Mouse (Mus musculus): ENCODE data around the gene Dcun1d3. TPM values are rescaled to one million over a fixed set of nuclear protein-coding genes. Genes with fewer than 3 reads are reported as not detected.

Gene Dcun1d3
- total RNA-seq, 2 experiments from 2014 or later: 24.4 to 27.0 TPM

DNA sequence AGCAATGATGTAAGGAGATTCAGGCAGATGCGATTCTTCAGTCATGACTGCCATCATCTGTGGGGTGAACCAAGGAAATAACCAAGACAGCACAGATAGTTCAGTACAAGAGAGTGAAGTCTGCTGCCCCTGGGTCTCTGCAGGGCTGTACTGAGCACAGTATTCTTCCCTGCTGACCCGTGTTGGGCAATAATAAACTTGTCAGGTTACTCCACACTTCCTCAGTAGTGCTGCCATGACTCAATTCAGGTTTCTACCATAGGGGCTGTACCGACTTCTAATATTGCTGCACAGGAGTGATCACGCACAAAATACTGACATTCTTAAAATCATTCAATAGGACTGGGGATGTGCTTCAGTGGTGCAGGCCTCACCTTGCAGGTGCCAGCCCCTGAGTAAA is 16.9 kb downstream of the Dcun1d3 start:
- intact Hi-C loops (cut with DNase I): no loop called here

DNA sequence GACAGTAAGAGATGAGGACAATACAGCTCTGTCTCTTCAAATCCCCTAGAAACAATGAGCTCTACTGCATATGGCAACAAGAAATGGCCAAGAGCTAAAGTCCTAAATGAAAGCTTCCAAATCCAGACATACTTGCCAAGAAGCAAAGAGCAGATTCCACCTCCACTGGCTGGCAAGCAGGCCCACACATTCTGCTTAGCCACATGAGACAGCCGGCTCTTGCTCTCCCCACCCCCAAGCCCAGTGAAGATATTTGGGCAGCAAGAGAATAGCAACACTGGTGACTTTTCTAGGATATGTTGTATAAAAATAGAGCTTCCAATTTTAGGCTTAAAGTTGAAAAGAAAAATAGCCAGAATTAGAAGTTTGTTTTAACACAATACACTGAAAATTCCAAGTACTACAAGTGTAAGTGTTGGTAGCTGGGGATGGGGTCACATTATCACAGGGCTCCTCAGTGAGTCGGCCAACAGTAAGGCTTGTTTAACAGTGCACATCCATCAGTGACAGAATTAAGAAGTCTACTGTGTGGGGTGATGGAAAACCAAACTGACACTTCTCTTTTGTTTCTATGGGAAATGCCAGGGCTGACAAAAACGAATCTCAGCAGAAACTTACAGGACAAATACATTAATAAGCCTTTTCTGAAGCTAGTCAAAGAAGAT is 20.2 kb downstream of the Dcun1d3 start:
- peak; percentile 67 to 68 for DNase-seq (ENCODE audit: low spot score in 2 of 2)
- intact Hi-C loops (cut with DNase I): loop anchor here (2.0 kb wide), 1 partner anchor 19 kb away; the partner anchor contains the start of gene Lyrm1

More for the DNA sequence above, 16.9 kb downstream of the Dcun1d3 start:
- DNase-seq (ENCODE audit: low spot score in 2 of 2): no peak

DNA sequence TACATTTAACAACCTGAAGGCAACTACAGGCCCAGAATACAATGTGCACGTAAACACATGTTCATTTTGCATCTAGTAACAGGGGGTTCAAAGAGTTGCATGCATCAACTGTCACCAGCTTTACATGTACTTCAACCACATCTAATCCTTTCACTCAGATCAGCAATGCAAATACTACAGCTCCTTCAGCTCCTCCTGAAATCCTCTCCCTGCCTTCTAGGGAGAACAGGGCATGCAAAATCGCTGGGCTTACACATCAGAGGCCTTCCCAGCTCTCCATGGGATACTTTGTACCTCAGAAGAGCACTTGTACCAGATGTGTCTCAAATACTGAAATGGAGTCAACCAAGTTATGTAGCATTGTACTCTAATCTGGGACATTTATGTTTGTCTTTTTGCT is 23.0 kb downstream of the Dcun1d3 start:
- DNase-seq (ENCODE audit: low spot score in 2 of 2): no peak
- intact Hi-C loops (cut with DNase I): no loop called here

DNA sequence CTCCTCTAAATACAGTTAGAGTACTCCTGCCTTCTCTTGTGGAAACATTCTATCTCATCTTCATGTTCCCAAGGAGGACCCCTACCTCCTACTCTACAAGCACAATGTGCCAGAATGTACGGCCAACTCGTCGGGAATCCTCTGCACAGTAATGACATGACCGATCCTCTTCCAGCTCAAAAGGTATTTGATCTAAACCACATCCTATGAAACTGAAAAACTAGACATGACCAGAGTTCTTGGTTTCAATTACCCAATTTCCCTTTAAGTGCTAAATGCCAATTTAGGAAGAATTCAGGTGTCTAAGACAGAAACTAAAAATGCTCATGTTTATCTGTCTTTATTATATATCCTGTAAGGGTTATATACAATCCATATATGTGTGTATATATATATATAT is 23.9 kb downstream of the Dcun1d3 start:
- no peak for DNase-seq (ENCODE audit: low spot score in 2 of 2)
- intact Hi-C loops (cut with DNase I): no loop called here

DNA sequence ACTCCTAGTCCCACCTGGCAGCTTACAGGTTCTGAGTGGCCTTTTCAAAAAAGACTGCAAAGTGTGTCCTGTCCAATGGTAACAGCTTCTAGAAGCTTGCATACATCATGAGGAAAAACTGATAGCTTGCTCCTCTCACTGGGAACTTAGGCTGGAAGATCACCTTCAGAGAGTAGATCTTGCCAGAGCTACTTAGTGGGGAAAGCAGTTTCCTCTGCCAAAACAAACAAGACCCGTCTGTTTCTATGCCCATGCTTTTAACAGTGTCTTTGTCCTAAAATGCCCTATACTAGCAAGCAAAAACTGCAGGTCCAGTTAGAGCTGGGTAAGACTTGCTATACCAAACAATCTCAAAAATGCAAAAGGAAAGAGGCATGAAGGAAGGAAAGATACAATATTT is 30.0 kb downstream of the Dcun1d3 start:
- DNase-seq (ENCODE audit: low spot score in 2 of 2): no peak
- intact Hi-C loops (cut with DNase I): no loop called here

DNA sequence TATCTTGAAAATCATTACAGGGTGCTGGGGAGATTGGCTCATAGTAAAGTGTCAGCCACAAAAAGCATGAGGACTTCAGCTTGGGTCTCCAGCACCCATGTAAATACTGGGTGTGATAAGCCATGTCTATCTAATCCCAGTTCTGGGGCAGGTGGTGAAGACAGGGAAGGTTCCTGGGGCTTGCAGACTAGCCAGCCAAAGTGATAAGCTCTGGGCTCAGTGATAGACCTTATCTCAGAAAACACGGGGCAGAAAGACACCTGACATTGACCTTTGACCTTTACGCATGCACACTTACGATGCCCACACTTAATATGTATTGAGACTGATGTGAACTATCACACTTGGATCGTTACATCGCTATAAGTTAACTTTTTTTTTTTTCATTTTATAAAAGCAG is 31.6 kb downstream of the Dcun1d3 start:
- DNase-seq (ENCODE audit: low spot score in 2 of 2): no peak
- intact Hi-C loops (cut with DNase I): loop anchor here (5.0 kb wide), 1 partner anchor 33 kb away; the partner anchor contains the start of genes Dcun1d3 and Lyrm1

DNA sequence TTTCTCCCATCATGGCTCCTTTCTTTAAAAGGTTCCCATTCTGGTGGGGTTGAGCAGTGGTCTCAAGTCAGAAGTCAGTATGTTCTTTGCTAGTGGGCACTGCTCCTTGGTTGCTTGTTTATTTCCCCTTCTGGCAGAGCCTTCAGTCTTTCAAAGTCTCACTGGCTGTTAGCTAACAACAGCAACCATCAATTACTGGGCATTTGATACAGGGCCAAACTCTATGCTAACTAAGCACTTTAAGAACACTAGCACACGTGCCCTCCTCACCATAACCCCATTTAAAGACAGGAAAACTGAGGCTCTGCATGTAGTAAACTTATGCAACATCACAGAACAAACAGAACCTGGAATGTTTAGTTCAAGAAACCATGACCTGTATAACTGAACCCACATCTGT is 33.9 kb downstream of the Dcun1d3 start:
- intact Hi-C loops (cut with DNase I): loop anchor here (5.0 kb wide), 1 partner anchor 35 kb away; the partner anchor contains the start of genes Dcun1d3 and Lyrm1

DNA sequence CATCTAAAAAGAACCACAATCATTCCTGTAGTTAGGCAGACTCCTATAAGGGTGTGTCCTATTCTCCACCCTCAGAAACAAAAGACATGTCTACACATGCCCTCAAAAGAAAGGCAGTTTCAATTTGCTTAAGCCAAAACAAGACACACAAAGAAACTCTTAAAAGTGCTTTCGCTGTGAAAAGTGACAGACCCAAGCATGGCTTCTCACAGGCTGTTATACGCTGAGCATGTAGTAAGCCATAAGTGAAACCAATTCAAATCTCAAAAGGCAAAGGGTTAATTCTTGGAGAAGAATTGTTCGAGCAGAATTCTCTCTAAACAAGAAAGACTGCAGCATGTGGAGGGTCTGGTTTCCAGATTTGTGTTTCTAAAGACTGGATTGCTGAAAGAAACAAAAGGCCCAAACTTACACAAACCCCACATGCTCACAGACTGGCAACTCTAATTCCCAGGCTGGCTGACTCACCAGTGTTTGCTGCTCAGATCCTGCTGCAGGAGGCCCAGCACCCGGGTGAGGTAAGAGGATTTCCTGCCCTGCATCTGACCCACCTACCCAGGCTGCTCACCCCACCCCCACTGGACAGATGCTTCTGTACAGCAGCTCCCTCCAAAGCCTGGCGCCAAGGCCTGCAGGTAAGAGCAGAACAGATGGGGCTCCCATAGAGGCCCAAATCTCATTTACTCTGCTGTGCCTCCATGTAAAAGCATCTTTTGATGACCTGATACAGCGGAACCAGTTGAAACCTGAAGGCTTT is 34.6 kb downstream of the Dcun1d3 start:
- DNase-seq (ENCODE audit: low spot score in 2 of 2): peak in 1 of 2 experiments; percentile 14
- intact Hi-C loops (cut with DNase I): loop anchor here (5.0 kb wide), 1 partner anchor 36 kb away; the partner anchor contains the start of genes Dcun1d3 and Lyrm1

More for the DNA sequence above, 33.9 kb downstream of the Dcun1d3 start:
- no peak for DNase-seq (ENCODE audit: low spot score in 2 of 2)

DNA sequence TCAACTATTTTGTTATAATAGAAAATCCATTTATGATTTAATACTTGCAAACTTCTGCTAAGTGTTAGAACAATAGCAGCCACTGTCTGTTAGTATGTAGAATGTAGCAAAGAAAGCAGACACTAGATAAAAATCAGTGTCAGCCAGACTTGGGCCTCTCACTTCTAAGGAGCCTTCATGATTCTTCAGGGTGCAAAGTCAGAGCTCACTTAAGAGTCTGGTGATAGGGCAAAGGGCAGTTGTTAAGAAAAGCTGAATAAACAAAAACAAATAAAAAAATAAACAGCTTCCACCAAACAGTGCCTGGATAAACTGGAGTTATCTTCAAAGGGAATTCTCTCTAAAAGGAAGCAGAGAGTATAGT is 35.1 kb downstream of the Dcun1d3 start:
- DNase-seq (ENCODE audit: low spot score in 2 of 2): no peak
- intact Hi-C loops (cut with DNase I): loop anchor here (5.0 kb wide), 1 partner anchor 36 kb away; the partner anchor contains the start of genes Dcun1d3 and Lyrm1

DNA sequence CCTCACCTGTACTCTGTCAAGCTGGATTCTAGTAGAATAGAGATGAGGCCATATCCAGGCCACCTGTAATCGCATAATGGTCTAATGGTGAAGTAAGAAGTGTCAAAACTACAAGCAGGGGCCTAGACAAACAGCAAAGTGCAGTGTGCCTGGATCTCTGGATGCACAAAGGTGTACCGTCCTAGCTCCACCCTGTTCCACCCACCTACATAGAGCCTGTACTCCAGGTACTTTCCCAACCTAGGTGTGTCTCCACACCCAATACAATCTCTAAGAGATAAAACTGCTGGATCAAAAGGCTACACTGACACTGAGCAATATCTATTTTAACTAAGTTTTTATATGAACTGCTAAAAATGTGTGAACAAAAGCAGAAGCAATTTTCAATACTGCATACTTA is 35.5 kb downstream of the Dcun1d3 start:
- intact Hi-C loops (cut with DNase I): loop anchor here (5.0 kb wide), 1 partner anchor 37 kb away; the partner anchor contains the start of genes Dcun1d3 and Lyrm1

DNA sequence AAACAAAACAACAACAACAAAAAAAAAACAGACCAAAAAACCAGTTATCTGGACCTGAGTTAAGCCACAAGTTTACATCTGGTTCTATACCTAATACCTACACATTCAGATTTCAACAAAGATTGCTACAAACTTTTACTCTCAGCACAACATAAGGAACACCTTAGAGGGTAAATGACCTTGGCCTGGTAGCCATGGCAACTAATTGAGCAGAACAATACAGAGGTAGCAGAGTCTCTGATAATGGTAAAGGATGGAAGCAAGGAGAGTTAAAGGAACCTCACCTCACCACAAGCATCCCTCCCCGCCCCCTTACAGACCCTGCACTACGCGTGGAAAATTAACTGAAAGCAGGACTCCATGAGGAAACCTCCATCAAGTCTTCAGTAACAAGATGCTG is 36.0 kb downstream of the Dcun1d3 start:
- no peak for DNase-seq (ENCODE audit: low spot score in 2 of 2)
- intact Hi-C loops (cut with DNase I): loop anchor here (5.0 kb wide), 1 partner anchor 37 kb away; the partner anchor contains the start of genes Dcun1d3 and Lyrm1

More for the DNA sequence above, 35.5 kb downstream of the Dcun1d3 start:
- DNase-seq (ENCODE audit: low spot score in 2 of 2): no peak

DNA sequence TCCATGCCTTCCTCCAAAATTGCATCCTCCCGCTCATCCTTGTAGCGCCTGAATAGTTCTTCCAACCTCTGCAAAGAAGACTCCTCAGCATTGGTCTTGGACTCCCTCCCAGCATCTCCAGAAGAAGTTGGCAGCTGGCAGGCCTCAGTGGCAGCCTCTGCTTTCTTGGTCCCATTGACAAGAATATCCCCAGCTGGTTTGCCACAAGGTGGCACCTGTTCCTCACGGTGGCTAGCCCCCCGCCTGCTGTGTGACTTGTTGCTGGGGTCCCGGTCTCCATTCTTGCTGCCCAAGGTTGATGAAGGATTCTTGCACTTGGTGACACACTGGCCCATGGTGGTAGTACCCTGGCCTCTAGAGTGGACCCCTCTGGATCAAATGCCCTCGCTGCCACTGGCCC is 36.6 kb downstream of the Dcun1d3 start:
- no peak for DNase-seq (ENCODE audit: low spot score in 2 of 2)
- intact Hi-C loops (cut with DNase I): no loop called here

DNA sequence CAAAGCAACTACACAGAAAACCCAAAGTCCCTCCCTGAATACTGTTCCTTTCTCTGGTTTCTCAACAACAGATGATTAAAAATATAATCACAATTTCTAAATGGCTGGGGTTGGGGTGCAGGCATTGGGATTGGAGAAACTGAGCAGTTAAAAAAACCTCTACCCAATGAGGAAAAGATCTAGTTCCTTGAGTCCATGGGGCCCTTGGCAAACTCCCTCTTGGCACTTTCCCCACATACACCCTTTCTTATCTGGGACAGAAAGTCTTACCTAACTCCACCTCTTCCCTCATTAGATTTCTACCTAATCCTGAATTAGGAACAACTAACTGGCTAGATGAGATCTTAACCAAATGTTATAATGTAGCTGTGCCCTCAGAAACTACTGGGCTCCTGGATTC is 41.1 kb downstream of the Dcun1d3 start:
- intact Hi-C loops (cut with DNase I): no loop called here
- DNase-seq (ENCODE audit: low spot score in 2 of 2): no peak

DNA sequence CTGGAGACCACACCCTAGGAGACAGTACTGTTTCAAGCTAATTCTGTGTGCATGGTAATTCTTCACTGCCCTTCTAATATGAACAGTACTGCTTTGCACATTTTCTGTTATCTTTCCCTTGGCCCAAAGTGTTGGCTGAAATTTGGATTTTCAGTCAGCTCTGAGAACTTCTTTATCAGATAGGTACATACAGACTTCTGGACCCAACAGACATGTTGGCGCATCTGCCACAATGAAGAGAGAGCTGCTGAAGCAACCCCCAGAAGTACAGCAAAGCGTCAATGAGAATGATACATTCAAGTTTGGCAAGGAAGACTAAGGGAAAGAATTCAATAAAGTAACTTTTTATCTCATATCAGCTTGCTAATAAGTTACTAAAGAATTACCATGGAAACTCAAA is 41.7 kb downstream of the Dcun1d3 start:
- intact Hi-C loops (cut with DNase I): loop anchor here (5.0 kb wide), 2 partner anchors 243 to 348 kb away; partner anchors contain the start of genes Abca14, Crym and Dnah3
- DNase-seq (ENCODE audit: low spot score in 2 of 2): no peak

DNA sequence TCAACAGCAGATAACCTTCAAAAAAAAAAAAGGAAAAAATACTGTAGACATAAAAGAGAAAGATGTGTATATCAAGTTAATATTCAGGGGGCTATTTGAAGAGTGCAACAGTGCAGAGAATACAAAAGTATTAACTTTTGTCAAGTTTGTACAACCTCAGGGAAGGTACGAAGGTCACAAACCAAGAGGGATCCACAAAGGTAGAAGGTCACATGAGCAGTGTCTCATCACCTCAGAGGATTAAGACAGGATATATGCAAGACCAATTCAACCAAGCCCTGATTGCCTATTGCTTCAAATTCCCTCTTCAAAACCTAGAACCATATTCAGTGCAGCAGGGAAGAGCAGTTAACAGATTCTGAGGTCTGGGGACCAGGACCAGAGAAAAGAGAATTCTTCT is 42.9 kb downstream of the Dcun1d3 start:
- DNase-seq (ENCODE audit: low spot score in 2 of 2): no peak
- intact Hi-C loops (cut with DNase I): loop anchor here (5.0 kb wide), 2 partner anchors 244 to 349 kb away; partner anchors contain the start of genes Abca14, Crym and Dnah3

DNA sequence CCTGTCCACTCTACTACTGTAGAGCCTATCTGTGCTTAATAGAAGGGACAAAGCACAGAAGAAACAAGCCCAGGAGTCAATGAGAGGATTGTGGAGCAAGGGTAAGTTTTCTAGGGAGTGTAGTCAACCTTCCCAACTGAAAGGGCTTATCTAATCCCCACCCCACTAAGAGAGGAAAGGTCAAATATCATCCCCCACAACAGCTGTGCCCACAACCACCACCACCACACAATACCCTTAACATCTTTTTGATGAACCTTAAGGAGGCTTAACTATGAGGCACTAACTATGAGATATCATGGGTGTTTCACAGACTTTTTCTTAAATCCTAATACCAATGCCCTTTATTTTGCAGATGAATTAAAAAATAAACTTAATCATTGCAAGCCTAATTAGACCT is 43.6 kb downstream of the Dcun1d3 start:
- intact Hi-C loops (cut with DNase I): loop anchor here (5.0 kb wide), 2 partner anchors 245 to 350 kb away; partner anchors contain the start of genes Abca14, Crym and Dnah3
- DNase-seq (ENCODE audit: low spot score in 2 of 2): no peak

DNA sequence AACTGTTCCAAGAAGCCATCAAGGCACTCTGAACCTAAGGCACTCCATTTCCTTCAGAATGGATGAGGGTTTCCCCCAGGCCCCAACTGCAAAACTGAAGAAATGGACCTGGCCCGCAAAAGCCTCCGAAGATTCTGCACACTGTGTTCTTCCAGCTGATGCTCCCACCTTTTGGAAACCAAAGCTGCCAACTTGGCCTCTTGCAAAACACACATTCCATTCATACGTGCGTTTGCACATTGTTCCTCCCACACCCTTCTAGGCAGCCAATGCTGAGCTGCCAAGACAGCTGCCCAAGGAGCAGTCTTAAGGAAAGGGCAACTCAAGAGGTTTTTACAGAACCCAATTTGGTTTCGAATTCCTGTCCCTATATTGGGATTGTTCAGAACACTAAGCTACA is 45.4 kb downstream of the Dcun1d3 start:
- intact Hi-C loops (cut with DNase I): loop anchor here (5.0 kb wide), 2 partner anchors 247 to 352 kb away; partner anchors contain the start of genes Abca14, Crym and Dnah3
- DNase-seq (ENCODE audit: low spot score in 2 of 2): peak in 1 of 2 experiments; percentile 14

DNA sequence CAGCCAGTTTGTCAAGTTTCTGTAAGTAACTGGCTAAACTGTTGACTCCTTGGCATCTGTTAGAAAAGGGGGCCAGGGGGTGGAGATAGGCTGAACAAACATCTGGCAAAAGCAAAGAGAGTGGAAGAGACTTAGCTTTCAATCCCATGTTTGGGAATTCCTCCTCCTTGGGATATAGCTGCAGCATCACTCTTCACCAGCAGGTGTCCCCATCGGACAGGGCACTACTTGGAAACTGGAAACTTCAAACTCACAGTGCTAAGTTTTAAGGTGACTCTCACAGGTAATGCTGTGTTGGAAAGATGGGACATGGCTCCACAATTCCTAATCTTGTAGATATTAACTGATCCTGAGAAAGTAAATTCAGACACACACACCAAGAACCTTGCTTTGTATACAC is 47.0 kb downstream of the Dcun1d3 start:
- intact Hi-C loops (cut with DNase I): loop anchor here (5.0 kb wide), 2 partner anchors 208 to 478 kb away; partner anchors contain the start of gene Abca15
- DNase-seq (ENCODE audit: low spot score in 2 of 2): peak; percentile 55 to 65

DNA sequence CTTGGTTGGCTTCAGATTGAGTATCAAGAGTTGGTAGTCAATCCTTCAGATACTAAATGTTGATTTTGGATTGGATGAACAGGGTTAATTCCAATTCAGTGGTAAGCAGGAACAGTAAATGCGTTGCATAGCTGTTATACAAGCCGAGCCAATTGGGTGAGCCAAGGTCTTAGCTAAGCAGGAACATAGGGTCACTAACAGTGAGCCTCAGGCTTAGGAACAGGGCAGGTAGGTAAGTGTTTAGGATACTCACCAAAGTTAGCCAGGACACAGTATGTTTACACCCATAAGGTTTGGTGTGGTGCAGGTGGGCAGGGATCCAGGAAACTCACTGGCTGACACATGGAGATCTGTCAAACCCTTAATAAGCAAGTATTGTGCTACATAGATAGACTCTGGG is 48.7 kb downstream of the Dcun1d3 start:
- intact Hi-C loops (cut with DNase I): loop anchor here (5.0 kb wide), 2 partner anchors 210 to 480 kb away; partner anchors contain the start of gene Abca15
- DNase-seq (ENCODE audit: low spot score in 2 of 2): no peak

DNA sequence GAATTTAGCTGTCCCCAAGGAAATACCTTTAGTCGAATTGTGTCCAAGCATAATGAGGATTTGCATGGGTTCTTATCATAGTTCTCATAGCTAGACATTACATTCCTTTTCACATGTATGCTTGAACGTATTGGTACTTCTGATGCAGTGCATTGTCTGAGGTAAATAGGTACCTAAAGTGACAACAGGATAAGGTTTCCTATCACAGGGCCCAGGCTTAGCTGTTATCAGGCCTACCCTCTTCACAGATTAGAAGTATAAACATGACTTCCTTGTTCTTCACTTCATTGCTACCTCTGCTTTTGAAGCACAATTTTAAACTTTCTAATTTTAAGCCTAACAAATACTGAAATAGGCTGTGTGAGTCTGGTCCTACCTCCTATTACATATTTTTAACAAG is 50.6 kb downstream of the Dcun1d3 start:
- intact Hi-C loops (cut with DNase I): loop anchor here (5.0 kb wide), 2 partner anchors 212 to 482 kb away; partner anchors contain the start of gene Abca15
- no peak for DNase-seq (ENCODE audit: low spot score in 2 of 2)

Data from left cerebral cortex, postnatal 36 days (tissue).